Mouse (Mus musculus): Measurements from ENCODE around the gene Nol7. TPM values are rescaled to one million over a fixed set of nuclear protein-coding genes. Genes with fewer than 3 reads are reported as not detected.

The Nol7 gene
- polyA plus RNA-seq (2016; fragmentation: Nextera tagmentation; extraction: Ambion mirVana), result 115 and 130 TPM in 2 replicates

GRCm38 (mm10) chr13:43398297-43399080, at the start of gene Nol7:
Gene Nol7 (plus strand): TSS chr13:43398390.
- Histone ChIP-seq H3K36me3 (peaks cover 74% of the 10 kb centered on the region), H3K27me3 (ENCODE audit: low read depth, poor library complexity, severe bottlenecking) (no peaks in the 10 kb centered on the region), H3K9me3 (replicated peaks) (no peaks in the 10 kb centered on the region), H3K27ac (peak within 1 kb of the TSS; percentile 97), H3K4me1 (peaks cover 6% of the 10 kb centered on the region), H3K4me3 (peak within 1 kb of the TSS; percentile 82)
- 2% methylated on average over 72 of the region's 72 CpGs for WGBS
- peak; percentile 99 for DNase-seq (ENCODE audit: low spot score)

- WGBS, result 94% methylated on average over 8 of the region's 8 CpGs
- H3K4me3 ChIP-seq, result no peak overlapping the region
- no peaks in the 10 kb centered on the region for H3K36me3 ChIP-seq
- DNase-seq (ENCODE audit: low spot score), result no peak
- H3K9me3 ChIP-seq (replicated peaks), result no peaks in the 10 kb centered on the region
- no peaks in the 10 kb centered on the region for H3K27me3 ChIP-seq (ENCODE audit: low read depth, poor library complexity, severe bottlenecking)
- no peaks in the 10 kb centered on the region for H3K4me1 ChIP-seq
- no peak overlapping the region for H3K27ac ChIP-seq
Observed at GRCm38 (mm10) chr13:43349376-43349775, 48.8 kb upstream of the Nol7 start.

- Histone ChIP-seq H3K4me1 (peaks cover 7% of the 10 kb centered on the region; the same call in 1 of the 2 replicates), H3K27me3 (ENCODE audit: low read depth, poor library complexity, severe bottlenecking) (no peaks in the 10 kb centered on the region), H3K27ac (no peak overlapping the region), H3K36me3 (no peaks in the 10 kb centered on the region), H3K4me3 (no peak overlapping the region), H3K9me3 (replicated peaks) (no peaks in the 10 kb centered on the region)
- WGBS, result 85% methylated on average over 9 of the region's 9 CpGs
- DNase-seq (ENCODE audit: low spot score), result no peak
Observed at GRCm38 (mm10) chr13:43350489-43351169, 47.6 kb upstream of the Nol7 start.

- no peak overlapping the region for H3K4me3 ChIP-seq
- H3K36me3 ChIP-seq, result no peaks in the 10 kb centered on the region
- peaks cover 10% of the 10 kb centered on the region; the same call in 1 of the 2 replicates for H3K4me1 ChIP-seq
- DNase-seq (ENCODE audit: low spot score), result no peak
- H3K9me3 ChIP-seq (replicated peaks), result no peaks in the 10 kb centered on the region
- no peak overlapping the region for H3K27ac ChIP-seq
- H3K27me3 ChIP-seq (ENCODE audit: low read depth, poor library complexity, severe bottlenecking), result no peaks in the 10 kb centered on the region
- 79% methylated on average over 4 of the region's 4 CpGs for WGBS
Observed at GRCm38 (mm10) chr13:43353356-43353755, 44.8 kb upstream of the Nol7 start.

GRCm38 (mm10) chr13:43354362-43354761, 43.8 kb upstream of the Nol7 start:
- DNase-seq (ENCODE audit: low spot score), result no peak
- whole genome bisulfite sequencing, result 82% methylated on average over 12 of the region's 12 CpGs
- H3K27ac ChIP-seq, result no peak overlapping the region

GRCm38 (mm10) chr13:43356346-43357125, 41.7 kb upstream of the Nol7 start:
- H3K27ac ChIP-seq, result no peak overlapping the region
- no peaks in the 10 kb centered on the region for H3K27me3 ChIP-seq (ENCODE audit: low read depth, poor library complexity, severe bottlenecking)
- no peaks in the 10 kb centered on the region for H3K36me3 ChIP-seq
- no peaks in the 10 kb centered on the region for H3K9me3 ChIP-seq (replicated peaks)
- DNase-seq (ENCODE audit: low spot score), result no peak
- H3K4me1 ChIP-seq, result peaks cover 10% of the 10 kb centered on the region; the same call in 1 of the 2 replicates
- H3K4me3 ChIP-seq, result no peak overlapping the region
- WGBS, result 87% methylated on average over 14 of the region's 14 CpGs

More at GRCm38 (mm10) chr13:43354362-43354761, 43.8 kb upstream of the Nol7 start:
- Histone ChIP-seq H3K4me1 (peaks cover 10% of the 10 kb centered on the region; the same call in 1 of the 2 replicates), H3K36me3 (no peaks in the 10 kb centered on the region), H3K9me3 (replicated peaks) (no peaks in the 10 kb centered on the region), H3K27me3 (ENCODE audit: low read depth, poor library complexity, severe bottlenecking) (no peaks in the 10 kb centered on the region), H3K4me3 (no peak overlapping the region)

- Histone ChIP-seq H3K27ac (no peak overlapping the region), H3K4me1 (peaks cover 10% of the 10 kb centered on the region), H3K4me3 (no peak overlapping the region), H3K27me3 (ENCODE audit: low read depth, poor library complexity, severe bottlenecking) (no peaks in the 10 kb centered on the region), H3K9me3 (replicated peaks) (no peaks in the 10 kb centered on the region), H3K36me3 (no peaks in the 10 kb centered on the region)
- no peak for DNase-seq (ENCODE audit: low spot score)
- 70% methylated on average over 6 of the region's 6 CpGs for WGBS
Observed at GRCm38 (mm10) chr13:43360534-43360933, 37.7 kb upstream of the Nol7 start.

- Histone ChIP-seq H3K27ac (no peak overlapping the region), H3K4me3 (no peak overlapping the region), H3K4me1 (peaks cover 16% of the 10 kb centered on the region), H3K9me3 (replicated peaks) (no peaks in the 10 kb centered on the region), H3K27me3 (ENCODE audit: low read depth, poor library complexity, severe bottlenecking) (no peaks in the 10 kb centered on the region), H3K36me3 (no peaks in the 10 kb centered on the region)
- no peak for DNase-seq (ENCODE audit: low spot score)
- WGBS, result 90% methylated on average over 9 of the region's 9 CpGs
Observed at GRCm38 (mm10) chr13:43362353-43362752, 35.8 kb upstream of the Nol7 start.

GRCm38 (mm10) chr13:43364985-43365824, 33.0 kb upstream of the Nol7 start, which contains the start of gene Sirt5:
Gene Sirt5 (plus strand): TSS chr13:43365496.
- peak; percentile 97 for DNase-seq (ENCODE audit: low spot score)
- peak within 1 kb of the TSS; percentile 90 for H3K27ac ChIP-seq
- peak within 1 kb of the TSS; percentile 68 for H3K4me3 ChIP-seq
- peaks cover 16% of the 10 kb centered on the region for H3K4me1 ChIP-seq
- H3K36me3 ChIP-seq, result no peaks in the 10 kb centered on the region; the same call in 1 of the 2 replicates
- 16% methylated on average over 42 of the region's 42 CpGs for WGBS
- H3K27me3 ChIP-seq (ENCODE audit: low read depth, poor library complexity, severe bottlenecking), result no peaks in the 10 kb centered on the region
- H3K9me3 ChIP-seq (replicated peaks), result no peaks in the 10 kb centered on the region

GRCm38 (mm10) chr13:43365825-43366184, 32.4 kb upstream of the Nol7 start:
- H3K4me3 ChIP-seq, result peak overlapping the region; percentile 68
- H3K27ac ChIP-seq, result peak overlapping the region; percentile 90
- peaks cover 16% of the 10 kb centered on the region for H3K4me1 ChIP-seq
- no peak for DNase-seq (ENCODE audit: low spot score)
- peaks cover 4% of the 10 kb centered on the region for H3K36me3 ChIP-seq
- H3K27me3 ChIP-seq (ENCODE audit: low read depth, poor library complexity, severe bottlenecking), result no peaks in the 10 kb centered on the region
- 10% methylated on average over 11 of the region's 11 CpGs for WGBS
- H3K9me3 ChIP-seq (replicated peaks), result no peaks in the 10 kb centered on the region

- no peak overlapping the region for H3K27ac ChIP-seq
- WGBS, result 93% methylated on average over 6 of the region's 6 CpGs
- no peak overlapping the region for H3K4me3 ChIP-seq
- H3K27me3 ChIP-seq (ENCODE audit: low read depth, poor library complexity, severe bottlenecking), result no peaks in the 10 kb centered on the region
- H3K4me1 ChIP-seq, result peaks cover 13% of the 10 kb centered on the region
- no peaks in the 10 kb centered on the region for H3K9me3 ChIP-seq (replicated peaks)
- no peak for DNase-seq (ENCODE audit: low spot score)
- H3K36me3 ChIP-seq, result peaks cover 38% of the 10 kb centered on the region
Observed at GRCm38 (mm10) chr13:43370063-43370462, 28.1 kb upstream of the Nol7 start.

GRCm38 (mm10) chr13:43372892-43373291, 25.3 kb upstream of the Nol7 start:
- H3K27ac ChIP-seq, result no peak overlapping the region
- H3K4me1 ChIP-seq, result no peaks in the 10 kb centered on the region
- WGBS, result 78% methylated on average over 1 of the region's 1 CpGs
- DNase-seq (ENCODE audit: low spot score), result no peak
- H3K4me3 ChIP-seq, result no peak overlapping the region
- H3K36me3 ChIP-seq, result peaks cover 55% of the 10 kb centered on the region
- no peaks in the 10 kb centered on the region for H3K27me3 ChIP-seq (ENCODE audit: low read depth, poor library complexity, severe bottlenecking)
- H3K9me3 ChIP-seq (replicated peaks), result no peaks in the 10 kb centered on the region
